Mouse (Mus musculus): ENCODE data around the gene Tmx2.

Gene Tmx2

GRCm38 (mm10) chr2:84638428-84639220 is 40.3 kb downstream of the Tmx2 start:
- DNase-seq (ENCODE audit: low spot score in 2 of 2) = no peak

GRCm38 (mm10) chr2:84637452-84638165 is 41.3 kb downstream of the Tmx2 start:
- no peak for DNase-seq (ENCODE audit: low spot score in 2 of 2)

GRCm38 (mm10) chr2:84636231-84636741 is 42.7 kb downstream of the Tmx2 start:
- DNase-seq (ENCODE audit: low spot score in 2 of 2) = no peak

GRCm38 (mm10) chr2:84635611-84636010 is 43.3 kb downstream of the Tmx2 start:
- no peak for DNase-seq (ENCODE audit: low spot score in 2 of 2)

- no peak for DNase-seq (ENCODE audit: low spot score in 2 of 2)
These were observed 43.9 kb downstream of the Tmx2 start for GRCm38 (mm10) chr2:84634934-84635482.

GRCm38 (mm10) chr2:84634006-84634405 is 44.9 kb downstream of the Tmx2 start:
- DNase-seq (ENCODE audit: low spot score in 2 of 2) = no peak

GRCm38 (mm10) chr2:84632999-84633398 is 45.9 kb downstream of the Tmx2 start:
- DNase-seq (ENCODE audit: low spot score in 2 of 2) = no peak

GRCm38 (mm10) chr2:84632001-84632400 is 46.9 kb downstream of the Tmx2 start:
- DNase-seq (ENCODE audit: low spot score in 2 of 2) = no peak

- no peak for DNase-seq (ENCODE audit: low spot score in 2 of 2)
These were observed 51.9 kb downstream of the Tmx2 start for GRCm38 (mm10) chr2:84627036-84627435.

GRCm38 (mm10) chr2:84626366-84626975 is 52.5 kb downstream of the Tmx2 start:
- DNase-seq (ENCODE audit: low spot score in 2 of 2) = no peak

GRCm38 (mm10) chr2:84624201-84624600 is 54.7 kb downstream of the Tmx2 start:
- DNase-seq (ENCODE audit: low spot score in 2 of 2) = no peak

GRCm38 (mm10) chr2:84623428-84624119 is 55.4 kb downstream of the Tmx2 start:
- no peak for DNase-seq (ENCODE audit: low spot score in 2 of 2)

- DNase-seq (ENCODE audit: low spot score in 2 of 2) = no peak
These were observed 56.3 kb downstream of the Tmx2 start for GRCm38 (mm10) chr2:84622668-84623067.
